Mouse (Mus musculus): ENCODE measurements around the gene Mlst8.

The Mlst8 gene

DNA sequence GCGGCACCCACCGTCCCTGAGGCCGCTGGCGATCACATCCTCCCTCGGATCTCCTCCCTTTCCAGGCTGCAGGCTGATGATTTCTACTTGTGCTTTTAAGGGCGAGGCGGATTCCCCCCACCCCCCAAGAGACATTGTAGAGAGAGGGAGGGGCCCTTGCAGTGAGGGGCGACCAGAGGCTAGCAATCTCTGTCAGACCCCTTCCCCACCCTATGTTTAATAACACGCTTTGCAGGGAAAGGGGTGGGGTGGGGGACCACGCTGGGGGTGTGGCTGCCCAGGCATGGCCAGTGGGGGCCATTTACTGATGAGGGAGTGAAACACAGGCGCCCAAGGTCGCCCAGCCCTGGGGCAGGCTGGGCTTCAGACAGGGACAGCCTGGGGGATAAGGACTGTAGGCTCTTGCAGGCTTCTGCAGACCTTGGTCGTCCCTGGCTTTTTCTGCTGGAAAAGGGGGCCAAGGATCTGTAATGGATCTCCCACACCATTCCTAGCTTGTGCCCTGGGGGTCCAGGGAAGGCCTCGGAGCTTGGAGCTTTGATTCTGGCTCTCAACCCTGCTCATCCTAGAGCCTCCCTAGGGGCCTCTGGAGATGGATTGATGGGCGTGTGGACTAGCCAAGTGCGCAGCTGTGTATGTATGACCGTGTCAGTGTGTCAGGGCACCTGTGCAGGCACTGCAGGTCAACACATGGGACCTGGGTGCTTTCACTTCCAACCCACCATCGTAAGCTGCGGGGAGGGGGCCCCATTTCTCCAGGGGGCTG is 10.6 kb upstream of the Mlst8 start:
- no peak for DNase-seq (ENCODE audit: low read depth, low spot score)

DNA sequence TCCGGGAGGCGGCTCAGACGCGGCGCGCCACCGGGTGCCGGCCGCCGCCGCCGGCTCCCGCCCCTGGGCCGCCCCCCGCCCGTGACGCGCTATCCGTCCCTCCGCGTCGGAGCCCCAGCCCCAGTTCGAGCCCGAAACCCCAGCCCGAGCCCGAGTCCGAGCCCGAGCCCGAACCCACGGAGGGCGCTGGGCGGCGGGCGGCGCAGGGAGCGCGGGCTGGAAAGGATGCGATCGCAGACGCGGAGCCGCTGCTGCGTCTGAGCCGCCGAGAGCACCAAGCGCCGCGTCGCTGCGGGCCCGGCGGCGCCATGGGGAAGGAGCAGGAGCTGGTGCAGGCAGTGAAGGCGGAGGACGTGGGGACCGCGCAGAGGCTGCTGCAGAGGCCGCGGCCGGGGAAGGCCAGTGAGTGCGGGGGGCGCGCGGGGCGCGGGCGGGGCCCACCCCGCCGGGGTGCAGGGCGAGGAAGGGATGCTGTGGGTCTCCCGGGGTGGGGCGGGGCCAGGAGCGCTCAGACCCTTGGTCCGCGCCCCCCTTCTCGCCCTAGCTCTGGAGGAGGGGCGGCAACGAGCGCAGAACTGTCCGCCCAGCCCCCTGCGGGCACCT is 9.9 kb upstream of the Mlst8 start:
- no peak for DNase-seq (ENCODE audit: low read depth, low spot score)

DNA sequence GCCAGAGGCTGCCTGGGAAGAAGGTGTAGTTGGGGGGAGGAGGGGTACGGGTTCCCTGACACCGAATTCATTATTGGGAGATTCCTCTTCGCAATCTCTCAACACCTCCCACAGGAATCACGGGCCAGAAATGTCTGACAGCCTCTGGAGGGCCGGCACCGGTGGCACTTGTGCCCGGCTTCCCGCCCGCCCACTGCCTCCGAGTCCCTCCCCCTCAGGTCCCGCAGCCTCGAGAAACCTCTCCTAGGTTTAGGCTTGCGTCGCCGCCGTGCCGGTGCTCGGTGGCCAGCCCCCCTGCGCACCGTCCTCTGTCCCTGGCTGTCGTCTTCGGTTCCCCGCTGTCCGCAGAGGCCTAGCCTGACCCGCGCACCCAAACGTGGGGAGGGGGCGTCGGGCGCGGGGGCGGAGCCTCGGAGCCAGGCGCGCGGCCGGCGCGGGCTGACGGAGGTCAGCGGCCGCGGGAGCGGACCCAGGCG is 9.3 kb upstream of the Mlst8 start, which contains the start of gene Caskin1:
TSS of gene Caskin1 (plus strand) at position 416 of the 476 bp plus-strand sequence.
- no peak for DNase-seq (ENCODE audit: low read depth, low spot score)

DNA sequence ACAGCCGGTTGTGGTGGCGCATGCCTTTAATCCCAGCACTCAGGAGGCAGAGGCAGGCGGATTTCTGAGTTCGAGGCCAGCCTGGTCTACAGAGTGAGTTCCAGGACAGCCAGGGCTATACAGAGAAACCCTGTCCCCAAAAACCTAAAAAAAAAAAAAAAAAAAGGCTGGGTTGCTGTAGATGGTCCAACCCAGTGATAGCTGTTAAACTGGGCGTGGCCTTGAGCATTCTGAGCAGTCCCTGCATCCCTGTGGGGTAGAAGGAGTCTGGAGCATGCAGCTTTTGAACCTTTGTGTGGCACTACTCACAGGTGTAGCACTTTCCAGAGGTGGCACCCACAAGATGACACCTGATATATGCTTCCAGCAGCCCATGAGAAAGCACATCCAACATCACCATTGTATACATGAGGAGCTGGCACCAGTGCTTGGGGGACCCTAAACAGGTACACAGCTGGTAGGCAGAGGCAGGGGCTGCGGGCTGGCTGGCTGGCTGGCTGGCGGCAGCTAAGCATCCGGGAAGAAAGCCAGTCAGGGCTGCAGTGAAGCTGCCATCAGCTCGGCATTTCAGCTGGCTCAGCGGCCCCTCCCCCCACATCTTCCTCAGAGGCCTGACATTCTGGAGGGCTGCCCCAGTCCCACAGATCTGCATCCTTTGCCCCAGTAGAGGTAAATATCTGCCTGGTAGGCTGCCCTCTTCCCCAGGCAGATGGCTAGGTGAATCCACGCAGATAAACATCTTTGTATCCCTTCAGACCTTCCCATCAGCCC is 6.4 kb upstream of the Mlst8 start:
- DNase-seq (ENCODE audit: low read depth, low spot score) = no peak

DNA sequence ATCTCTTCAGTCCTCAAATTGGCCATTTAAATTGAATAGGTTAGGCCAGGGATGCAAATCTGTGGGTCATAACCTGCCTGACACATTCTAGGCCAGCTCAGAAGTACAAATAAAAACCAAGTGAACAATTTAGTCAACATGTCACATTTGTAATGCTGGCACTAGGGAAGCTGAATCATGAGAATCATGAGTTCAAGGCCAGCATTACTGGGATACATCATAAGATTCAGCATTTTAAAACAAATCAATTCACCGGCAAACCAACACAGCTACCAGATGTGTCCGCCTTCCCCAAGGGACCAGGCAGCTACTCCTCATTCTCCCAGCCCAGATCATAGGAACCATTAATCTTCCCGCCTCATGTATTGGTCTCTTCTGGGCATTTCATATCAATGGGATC is 4.6 kb upstream of the Mlst8 start:
- DNase-seq (ENCODE audit: low read depth, low spot score) = no peak

DNA sequence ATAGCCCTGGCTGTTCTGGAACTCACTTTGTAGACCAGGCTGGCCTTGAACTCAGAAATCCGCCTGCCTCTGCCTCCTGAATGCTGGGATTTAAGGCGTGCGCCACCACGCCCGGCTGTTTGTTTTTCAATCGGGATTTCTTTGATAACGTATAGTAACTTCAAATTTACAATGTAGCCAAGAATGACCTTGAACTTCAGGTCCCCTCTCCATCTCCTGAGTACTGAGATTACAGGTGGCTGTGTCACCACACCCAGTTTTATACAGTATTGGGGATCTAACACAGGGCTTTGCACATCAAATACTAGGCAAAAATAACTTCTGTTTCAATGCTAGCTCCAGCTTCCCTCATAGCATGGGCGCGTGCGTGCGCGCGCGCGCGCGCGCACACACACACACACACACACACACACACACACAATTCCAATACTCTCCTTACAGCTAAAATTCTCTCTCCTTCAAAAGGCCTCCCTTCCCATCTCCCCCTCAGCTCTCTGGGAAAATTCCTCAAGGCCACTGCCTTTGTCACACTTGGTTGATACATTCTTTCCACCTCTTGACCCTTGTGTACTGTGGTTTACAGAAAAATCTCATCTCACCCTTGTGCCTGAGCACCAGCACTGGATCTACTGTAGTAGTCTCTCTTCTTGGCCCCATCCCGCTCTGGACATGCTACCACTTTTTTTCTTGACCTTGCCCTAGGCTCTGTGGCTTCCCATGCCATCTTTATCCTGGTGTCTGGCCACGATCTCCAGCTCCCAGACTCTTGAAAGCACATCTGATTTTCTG is 2.3 kb upstream of the Mlst8 start:
- DNase-seq (ENCODE audit: low read depth, low spot score) = no peak

DNA sequence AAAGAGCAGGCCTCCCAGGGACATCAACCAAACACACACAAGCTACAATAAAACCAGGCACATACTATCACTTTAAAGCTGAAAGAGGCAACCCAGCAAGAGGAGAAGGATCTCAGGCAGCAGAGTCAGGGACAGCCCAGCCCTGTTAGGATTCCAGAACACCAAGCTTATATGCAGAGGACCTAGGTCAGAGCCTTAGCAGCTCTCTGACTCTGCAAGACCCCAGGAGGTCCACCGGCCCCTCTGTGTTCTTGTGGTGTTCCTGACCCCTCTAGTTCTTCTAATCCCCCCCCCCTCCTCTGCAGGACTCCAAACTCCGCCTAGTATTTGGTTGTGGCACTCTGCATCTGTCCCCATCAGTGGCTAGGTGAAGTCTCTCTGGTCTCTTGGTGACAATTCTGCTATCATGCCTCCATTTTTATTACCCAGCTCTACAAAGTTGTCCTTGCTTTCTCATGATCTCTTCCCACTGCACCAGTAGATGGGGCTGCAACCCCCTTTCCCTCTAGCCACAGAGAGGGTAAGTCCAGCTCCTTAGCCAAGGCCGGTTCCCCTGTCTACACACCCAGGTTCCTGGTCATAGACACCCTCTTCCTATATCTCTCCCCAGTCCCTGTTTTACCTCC is 1.4 kb upstream of the Mlst8 start:
- DNase-seq (ENCODE audit: low read depth, low spot score) = no peak

DNA sequence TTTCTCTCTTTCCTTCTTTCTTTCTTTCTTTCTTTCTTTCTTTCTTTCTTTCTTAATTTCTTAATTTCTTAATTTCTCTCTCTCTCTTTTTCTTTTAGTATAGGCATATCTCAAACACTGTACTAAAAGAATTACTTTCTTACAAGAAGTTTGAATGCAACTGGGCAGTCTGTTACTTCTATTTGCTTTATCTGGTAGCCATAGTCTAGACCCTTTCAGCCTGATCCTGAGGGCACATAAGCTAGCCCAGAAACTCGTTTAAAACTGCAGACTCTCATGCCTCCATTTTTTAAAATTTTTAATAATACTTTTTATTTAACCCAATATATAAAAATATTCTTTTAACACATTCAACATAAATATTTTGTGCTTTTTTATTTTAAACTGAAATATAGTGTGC is 553 bp upstream of the Mlst8 start:
- no peak for DNase-seq (ENCODE audit: low read depth, low spot score)

DNA sequence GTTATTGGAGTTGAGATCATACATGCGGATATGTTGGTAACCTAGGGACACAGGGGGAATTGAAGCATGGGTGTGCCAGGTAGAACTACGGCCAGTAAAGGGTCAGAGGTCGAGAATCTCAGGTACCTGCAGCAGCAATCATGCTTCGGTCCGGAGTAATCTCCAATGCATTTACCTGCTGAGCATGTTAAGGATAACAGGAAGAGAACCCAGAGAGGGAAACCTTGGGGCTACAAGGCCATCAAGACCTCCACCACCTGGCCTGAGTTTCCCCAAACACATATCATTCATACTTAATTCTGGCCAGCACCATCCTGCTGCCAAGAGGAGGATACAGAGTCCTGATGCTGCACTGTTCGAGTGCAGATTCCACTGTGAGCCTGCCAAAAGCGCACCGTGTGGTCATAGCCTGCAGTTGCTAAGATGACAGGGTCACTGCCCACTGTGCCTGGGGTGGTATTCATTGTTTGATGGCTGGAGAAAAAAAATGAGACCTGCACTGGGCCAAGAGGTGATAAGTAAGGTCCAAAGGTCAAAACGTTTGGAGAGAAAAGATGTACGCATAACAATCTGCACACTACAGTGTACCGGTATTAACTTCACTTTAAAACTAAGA is 785 bp downstream of the Mlst8 start:
- DNase-seq (ENCODE audit: low read depth, low spot score) = no peak

DNA sequence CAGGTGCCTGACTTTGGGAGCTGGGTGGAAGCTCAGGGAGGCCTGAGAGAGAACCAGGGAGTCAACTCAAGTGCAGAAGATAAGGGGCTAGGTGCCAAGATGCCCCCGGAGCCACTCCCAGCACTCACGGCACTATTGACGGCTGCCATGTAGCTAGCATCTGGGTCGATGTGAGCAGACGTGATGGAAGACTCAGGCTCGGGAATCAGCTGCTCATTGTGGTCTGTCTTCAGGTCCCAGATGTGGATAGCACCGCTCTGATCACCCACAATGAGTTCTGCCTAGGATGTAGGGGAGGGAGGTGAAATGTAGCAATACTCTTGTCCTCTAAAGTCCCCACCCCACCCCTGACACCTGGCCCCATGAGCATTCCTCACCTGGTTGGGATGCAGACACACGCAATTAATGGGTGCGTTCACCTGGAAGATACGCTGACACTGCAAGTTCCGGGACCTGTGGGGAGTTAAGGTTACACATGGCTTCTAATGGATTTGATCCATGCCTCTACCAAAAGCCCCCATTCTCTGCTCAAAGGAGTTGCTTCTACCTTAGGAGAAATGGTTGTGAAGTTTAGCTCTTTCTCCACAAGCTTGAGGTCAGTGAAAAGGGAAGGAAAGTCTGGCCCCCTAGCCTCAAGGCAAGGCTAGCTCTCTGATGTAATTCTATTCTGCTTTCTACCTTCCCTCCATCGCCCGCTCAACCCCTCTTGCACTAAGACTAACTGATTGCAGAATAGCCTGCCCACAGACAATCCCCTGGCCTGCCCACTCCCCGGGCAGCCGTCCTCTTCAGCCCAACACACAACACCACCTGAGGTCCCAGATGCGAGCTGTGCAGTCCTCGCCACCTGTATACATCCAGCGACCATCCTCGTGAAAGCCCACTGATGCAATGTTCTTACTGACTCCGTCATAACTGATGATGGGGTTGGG is 1.6 kb downstream of the Mlst8 start:
- no peak for DNase-seq (ENCODE audit: low read depth, low spot score)

DNA sequence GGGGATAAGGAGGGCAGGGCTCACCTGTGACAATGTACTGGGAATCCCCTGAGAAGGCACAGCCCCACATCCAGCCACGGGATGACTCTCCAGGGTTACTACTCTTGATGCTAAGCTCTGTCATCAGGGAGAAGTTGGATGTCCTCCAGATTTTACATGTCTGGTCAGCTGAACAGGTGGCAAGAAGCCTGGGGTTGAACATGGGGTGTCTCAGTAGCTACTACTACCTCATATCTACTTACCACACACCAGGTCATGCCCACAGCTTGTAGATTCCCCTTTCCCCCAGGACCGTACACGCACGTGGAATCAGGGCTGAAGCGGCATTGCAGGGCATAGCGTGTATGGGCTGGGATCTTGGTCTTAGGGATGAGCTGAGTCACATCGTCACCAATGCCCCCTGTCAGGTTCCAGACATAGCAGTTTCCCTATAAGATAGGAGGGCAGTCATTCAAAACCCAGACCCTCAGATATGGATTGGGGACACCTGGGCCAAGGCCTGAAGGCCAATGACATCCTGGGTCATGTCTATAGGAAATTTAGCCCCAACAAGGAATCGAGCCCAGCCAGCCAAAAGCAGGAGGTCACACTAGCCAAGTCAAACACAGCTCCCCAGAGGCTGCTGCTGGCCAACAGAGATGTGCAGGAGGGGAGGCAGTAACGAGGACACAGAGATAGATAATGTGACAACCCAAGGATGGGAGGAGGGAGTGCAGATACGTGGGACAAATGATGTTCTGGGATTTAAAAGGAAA is 2.7 kb downstream of the Mlst8 start:
- DNase-seq (ENCODE audit: low read depth, low spot score) = no peak

DNA sequence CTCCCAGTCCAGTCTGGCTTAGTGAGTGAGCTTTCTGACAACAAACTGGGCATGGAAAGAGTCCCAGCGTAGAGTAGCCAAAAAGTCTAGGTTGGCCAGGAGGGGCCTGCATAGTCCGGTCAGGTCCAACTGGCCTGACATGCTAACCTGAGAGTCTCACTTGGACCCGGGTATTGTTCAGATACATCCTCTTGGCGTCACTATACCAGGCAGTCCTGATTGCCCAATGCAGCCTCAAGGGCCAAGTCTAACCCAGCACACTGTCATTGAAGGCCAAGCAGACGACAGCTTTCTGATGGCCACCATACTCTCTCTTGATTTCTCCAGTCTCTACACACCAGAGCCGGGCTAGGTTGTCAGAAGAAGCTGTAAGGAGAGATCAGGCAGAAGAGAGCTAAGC is 3.3 kb downstream of the Mlst8 start:
- DNase-seq (ENCODE audit: low read depth, low spot score) = no peak

DNA sequence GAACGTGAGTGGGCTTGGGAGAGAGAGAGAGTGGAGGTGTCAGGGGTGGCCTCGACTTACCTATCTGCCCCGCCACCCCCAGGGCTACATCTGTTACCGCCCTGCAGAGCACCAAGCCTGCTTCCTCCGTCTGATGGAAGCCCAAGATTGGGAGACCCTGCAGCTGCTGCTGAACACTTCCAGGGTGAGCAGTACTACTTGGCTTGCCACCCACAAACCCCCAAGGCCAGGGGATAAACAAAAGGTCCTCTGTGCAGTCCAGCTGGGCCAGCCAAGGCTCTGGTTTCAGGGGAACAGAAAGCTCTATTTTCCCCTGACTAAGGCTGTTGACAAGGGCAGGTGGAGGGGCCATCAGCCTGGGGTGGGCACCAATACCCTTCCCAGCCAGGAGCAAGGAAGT is 4.3 kb downstream of the Mlst8 start:
- no peak for DNase-seq (ENCODE audit: low read depth, low spot score)

DNA sequence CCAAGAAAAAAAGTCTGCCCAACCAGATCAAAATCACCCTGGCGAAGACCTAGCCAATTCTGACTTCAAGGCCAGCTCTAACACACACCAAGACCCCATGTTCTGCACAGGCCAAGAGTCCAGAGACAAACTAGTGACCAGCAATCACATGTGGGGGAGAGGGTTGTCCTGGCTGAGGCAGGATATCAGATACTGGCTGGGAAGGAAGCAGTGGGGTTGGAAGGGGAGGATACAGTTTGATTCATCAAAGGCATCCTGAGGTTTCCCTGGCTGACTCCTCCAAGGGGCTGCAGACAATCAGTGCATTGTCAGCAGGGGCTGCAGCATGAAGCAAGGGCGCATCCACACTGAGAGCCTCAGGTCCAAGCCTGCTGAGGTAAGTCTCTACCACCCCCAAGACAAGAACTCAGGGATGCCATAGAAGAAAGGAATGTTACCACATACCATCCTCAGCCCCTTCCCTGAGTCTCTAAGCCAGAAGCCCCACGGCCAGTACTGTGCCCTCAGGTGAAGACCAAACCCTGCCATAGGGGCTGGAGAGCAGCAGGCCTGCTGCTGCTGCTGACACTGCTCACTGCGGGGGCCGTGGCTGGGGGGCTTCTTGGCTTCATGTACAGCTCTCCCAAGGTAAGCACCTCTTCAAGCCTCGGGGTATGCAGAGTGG is 5.1 kb downstream of the Mlst8 start, which contains the start of gene Bricd5:
TSS of gene Bricd5 (plus strand) at position 273 of the 664 bp plus-strand sequence.
- DNase-seq (ENCODE audit: low read depth, low spot score) = no peak

DNA sequence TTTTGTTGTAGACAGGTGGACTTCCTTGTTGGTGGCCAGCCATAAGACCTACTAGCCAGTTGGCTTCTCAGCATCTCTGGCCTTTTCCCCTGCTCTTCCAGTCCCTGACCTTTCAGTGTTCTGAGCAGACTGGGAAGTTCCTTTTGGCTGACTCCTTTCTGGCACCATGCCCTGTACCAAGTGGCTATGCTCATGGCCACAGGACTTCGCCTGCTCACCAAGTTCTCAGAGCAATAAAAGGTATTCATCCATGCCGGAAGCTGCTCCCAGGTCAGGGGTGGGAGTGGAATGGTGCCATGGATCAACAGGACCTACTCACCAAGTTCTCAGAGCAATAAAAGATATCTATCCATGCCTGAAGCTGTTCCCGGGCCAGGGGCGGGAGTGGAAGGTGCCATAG is 6.4 kb downstream of the Mlst8 start:
- DNase-seq (ENCODE audit: low read depth, low spot score) = no peak

DNA sequence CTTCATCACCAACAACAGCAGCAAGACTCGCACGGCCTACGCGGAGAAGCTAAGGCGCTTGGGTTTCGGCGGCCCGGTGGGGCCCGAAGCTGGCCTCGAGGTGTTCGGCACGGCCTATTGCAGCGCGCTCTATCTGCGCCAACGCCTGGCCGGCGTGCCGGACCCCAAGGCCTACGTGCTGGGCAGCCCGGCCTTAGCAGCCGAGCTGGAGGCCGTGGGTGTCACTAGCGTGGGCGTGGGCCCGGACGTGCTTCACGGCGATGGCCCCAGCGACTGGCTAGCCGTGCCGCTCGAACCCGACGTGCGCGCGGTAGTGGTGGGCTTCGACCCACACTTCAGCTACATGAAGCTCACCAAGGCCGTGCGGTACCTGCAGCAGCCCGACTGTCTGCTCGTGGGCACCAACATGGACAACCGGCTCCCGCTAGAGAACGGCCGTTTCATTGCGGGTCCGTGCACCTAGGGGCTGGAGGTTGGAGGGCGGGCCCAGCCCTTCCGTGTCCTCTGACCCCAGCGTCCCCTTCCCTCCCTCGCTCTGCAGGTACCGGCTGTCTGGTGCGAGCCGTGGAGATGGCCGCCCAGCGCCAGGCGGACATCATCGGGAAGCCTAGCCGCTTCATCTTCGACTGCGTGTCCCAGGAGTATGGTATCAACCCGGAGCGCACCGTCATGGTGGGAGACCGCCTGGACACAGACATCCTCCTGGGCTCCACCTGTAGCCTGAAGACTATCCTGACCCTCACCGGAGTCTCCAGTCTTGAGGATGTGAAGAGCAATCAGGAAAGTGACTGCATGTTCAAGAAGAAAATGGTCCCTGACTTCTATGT is 8.0 kb downstream of the Mlst8 start:
- DNase-seq (ENCODE audit: low read depth, low spot score) = no peak

DNA sequence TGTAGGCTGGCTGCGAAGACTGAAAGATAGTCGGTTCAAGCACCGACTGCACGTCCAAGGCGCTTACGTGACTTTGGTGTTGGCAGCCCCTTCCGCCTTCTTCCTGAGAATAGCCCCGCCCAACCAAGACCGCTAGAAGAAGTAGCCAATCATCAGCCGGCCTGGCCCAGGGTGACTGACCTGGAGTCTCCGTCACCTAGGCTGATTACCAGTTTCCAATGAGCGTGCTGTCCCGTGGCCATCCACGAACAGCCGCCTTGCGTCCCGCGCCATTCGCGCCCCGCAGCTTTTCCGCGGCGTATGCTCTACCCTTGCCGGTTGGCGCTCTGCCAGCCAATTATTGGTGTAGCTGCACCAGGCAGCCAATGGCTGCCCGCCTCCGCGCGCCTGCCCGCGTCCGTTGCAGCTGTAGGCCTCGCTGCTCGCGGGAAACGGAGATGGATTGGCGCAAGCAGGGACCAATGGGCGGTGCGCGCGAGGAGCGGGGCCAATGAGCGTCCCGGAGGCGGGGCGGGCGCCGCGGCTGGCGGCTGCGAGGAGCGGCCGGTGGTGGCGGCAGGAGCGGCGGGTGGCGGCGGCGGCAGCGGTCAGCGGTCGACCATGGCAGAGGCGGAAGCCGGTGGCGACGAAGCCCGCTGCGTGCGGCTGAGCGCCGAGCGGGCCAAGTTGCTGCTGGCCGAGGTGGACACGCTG is 8.8 kb downstream of the Mlst8 start, which contains the start of the genes E4f1 and Pgp:
TSS of gene E4f1 (minus strand) at position 404 of the 693 bp plus-strand sequence.
TSS of gene Pgp (plus strand) at position 483 of the 693 bp plus-strand sequence.
- peak; percentile 97 for DNase-seq (ENCODE audit: low read depth, low spot score)
